Mouse (Mus musculus): ENCODE results near the gene Mpzl2. TPM values are rescaled to one million over a fixed set of nuclear protein-coding genes. Genes with fewer than 3 reads are reported as not detected.

Gene Mpzl2
- polyA plus RNA-seq, 1 experiment, result 0.49 TPM

DNA sequence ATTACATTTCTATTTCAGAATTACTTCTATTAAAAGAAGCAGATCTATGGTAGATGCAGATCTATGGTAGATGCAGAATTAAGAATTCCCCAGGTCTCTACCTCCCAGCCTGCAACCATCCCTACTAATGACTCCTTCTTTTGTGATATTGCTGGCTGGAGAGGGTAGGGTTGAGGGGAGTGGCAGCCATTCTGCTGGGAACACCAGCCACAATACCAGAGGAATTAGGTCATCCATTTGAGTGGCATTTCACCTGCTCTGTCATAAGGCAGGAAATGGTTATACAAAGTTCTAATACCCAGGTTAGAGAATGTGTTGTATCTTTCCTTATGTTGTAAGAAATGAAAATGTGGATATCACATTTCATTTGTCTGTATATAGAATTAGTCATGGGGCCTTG is 48.4 kb downstream of the Mpzl2 start:
- Histone ChIP-seq H3K4me3 (ENCODE audit: extremely low read depth, insufficient read depth, insufficient read length) (no peak overlapping the region), H3K4me1 (ENCODE audit: control insufficient read depth, insufficient read depth, insufficient read length) (peaks cover 15% of the 10 kb centered on the region; the same call in 1 of the 2 replicates), H3K27me3 (ENCODE audit: control insufficient read depth, insufficient read depth, low read length) (no peaks in the 10 kb centered on the region)

GRCm38 (mm10) chr9:45090811-45091210 is 51.2 kb downstream of the Mpzl2 start:
- H3K4me1 ChIP-seq (ENCODE audit: control insufficient read depth, insufficient read depth, insufficient read length), result peaks cover 4% of the 10 kb centered on the region; the same call in 1 of the 2 replicates
- H3K4me3 ChIP-seq (ENCODE audit: extremely low read depth, insufficient read depth, insufficient read length), result no peak overlapping the region
- DNase-seq (ENCODE audit: low read depth in 1 of 2, low spot score in 2 of 2), result no peak
- no peak overlapping the region for H3K27ac ChIP-seq (ENCODE audit: insufficient read depth, low read length)
- TF ChIP-seq CTCF (IDR thresholded peaks at IDR 0.05; ENCODE audit: extremely low read depth, insufficient read depth, insufficient read length, insufficient replicate concordance), result no peak
- no peak for TF ChIP-seq POLR2A (IDR thresholded peaks at IDR 0.05; ENCODE audit: low read depth, low read length)
- WGBS, result 90% methylated on average over 3 of the region's 3 CpGs
- no peaks in the 10 kb centered on the region for H3K27me3 ChIP-seq (ENCODE audit: control insufficient read depth, insufficient read depth, low read length)
- H3K36me3 ChIP-seq (ENCODE audit: control insufficient read depth, insufficient read depth, low read length), result no peaks in the 10 kb centered on the region

More for the DNA sequence above, 48.4 kb downstream of the Mpzl2 start:
- TF ChIP-seq POLR2A (IDR thresholded peaks at IDR 0.05; ENCODE audit: low read depth, low read length) (no peak), CTCF (IDR thresholded peaks at IDR 0.05; ENCODE audit: extremely low read depth, insufficient read depth, insufficient read length, insufficient replicate concordance) (no peak)
- no peaks in the 10 kb centered on the region for H3K36me3 ChIP-seq (ENCODE audit: control insufficient read depth, insufficient read depth, low read length)
- H3K27ac ChIP-seq (ENCODE audit: insufficient read depth, low read length), result no peak overlapping the region
- DNase-seq (ENCODE audit: low read depth in 1 of 2, low spot score in 2 of 2), result no peak

GRCm38 (mm10) chr9:45092641-45093040 is 53.0 kb downstream of the Mpzl2 start:
- no peak for TF ChIP-seq POLR2A (IDR thresholded peaks at IDR 0.05; ENCODE audit: low read depth, low read length)
- no peak for TF ChIP-seq CTCF (IDR thresholded peaks at IDR 0.05; ENCODE audit: extremely low read depth, insufficient read depth, insufficient read length, insufficient replicate concordance)
- Histone ChIP-seq H3K27me3 (ENCODE audit: control insufficient read depth, insufficient read depth, low read length) (no peaks in the 10 kb centered on the region), H3K27ac (ENCODE audit: insufficient read depth, low read length) (no peak overlapping the region), H3K4me3 (ENCODE audit: extremely low read depth, insufficient read depth, insufficient read length) (no peak overlapping the region), H3K4me1 (ENCODE audit: control insufficient read depth, insufficient read depth, insufficient read length) (no peaks in the 10 kb centered on the region), H3K36me3 (ENCODE audit: control insufficient read depth, insufficient read depth, low read length) (no peaks in the 10 kb centered on the region; the same call in 1 of the 2 replicates)
- 47% methylated on average over 4 of the region's 4 CpGs for WGBS
- DNase-seq (ENCODE audit: low read depth in 1 of 2, low spot score in 2 of 2), result no peak

DNA sequence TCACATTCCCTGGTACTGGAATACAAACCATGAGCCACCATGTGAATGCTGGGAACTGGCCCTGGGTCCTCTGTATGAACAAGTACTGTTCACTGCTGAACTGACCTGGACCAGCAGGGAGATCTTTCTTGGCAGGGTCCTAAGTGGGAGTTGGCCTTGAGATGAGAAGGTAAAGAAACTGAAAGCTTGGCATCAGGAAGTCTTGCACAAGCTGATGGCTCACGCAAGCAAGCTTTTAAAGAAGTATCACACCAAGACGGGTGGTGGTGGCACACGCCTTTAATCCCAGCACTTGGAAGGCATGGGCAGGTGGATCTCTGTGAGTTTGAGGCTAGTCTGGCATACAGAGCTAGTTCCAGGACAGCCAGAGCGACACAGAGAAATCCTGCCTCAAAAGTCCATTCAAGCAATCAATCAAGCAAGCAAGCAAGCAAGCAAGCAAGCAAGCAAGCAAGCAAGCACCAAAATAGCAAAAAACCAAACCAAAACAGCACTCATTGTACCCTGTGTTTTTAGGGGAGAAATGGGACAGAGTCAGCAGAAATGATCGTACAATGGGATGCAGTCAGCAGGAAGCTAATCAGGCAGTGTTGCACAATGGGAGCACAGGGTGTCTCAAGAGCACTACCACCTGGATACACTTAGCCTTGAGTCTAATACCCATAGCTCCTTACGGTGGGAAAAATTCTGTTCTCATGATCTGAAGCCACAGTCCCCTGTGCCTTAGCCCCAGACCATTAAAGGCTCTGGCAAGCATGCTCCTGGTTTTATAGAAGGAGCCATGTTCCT is 55.7 kb downstream of the Mpzl2 start:
- no peak overlapping the region for H3K27ac ChIP-seq (ENCODE audit: insufficient read depth, low read length)

DNA sequence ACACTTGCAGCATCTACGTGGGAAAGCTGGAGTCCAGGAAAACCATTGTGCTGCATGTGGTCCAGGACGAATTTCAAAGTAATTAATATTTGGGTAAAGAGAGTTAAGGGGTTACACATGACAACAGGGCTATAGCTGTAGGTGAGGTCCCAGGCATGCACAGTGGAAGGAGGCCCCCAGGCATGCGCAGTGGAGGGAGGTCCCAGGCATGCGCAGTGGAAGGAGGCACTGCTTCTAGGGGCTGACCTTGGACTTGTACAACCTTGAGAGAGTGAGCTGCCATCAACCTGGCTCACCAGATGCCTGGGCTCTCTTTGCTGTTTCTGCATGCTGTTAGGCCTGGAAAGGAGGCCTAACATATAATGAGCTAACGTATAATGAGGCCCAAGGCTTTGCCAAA is 58.3 kb downstream of the Mpzl2 start:
- Histone ChIP-seq H3K4me3 (ENCODE audit: extremely low read depth, insufficient read depth, insufficient read length) (no peak overlapping the region), H3K27me3 (ENCODE audit: control insufficient read depth, insufficient read depth, low read length) (no peaks in the 10 kb centered on the region), H3K36me3 (ENCODE audit: control insufficient read depth, insufficient read depth, low read length) (peaks cover 2% of the 10 kb centered on the region; the same call in 1 of the 2 replicates), H3K27ac (ENCODE audit: insufficient read depth, low read length) (no peak overlapping the region), H3K4me1 (ENCODE audit: control insufficient read depth, insufficient read depth, insufficient read length) (no peaks in the 10 kb centered on the region)
- no peak for TF ChIP-seq CTCF (IDR thresholded peaks at IDR 0.05; ENCODE audit: extremely low read depth, insufficient read depth, insufficient read length, insufficient replicate concordance)
- no peak for TF ChIP-seq POLR2A (IDR thresholded peaks at IDR 0.05; ENCODE audit: low read depth, low read length)
- WGBS, result 88% methylated on average over 5 of the region's 5 CpGs
- DNase-seq (ENCODE audit: low read depth in 1 of 2, low spot score in 2 of 2), result no peak

More for the DNA sequence above, 55.7 kb downstream of the Mpzl2 start:
- no peaks in the 10 kb centered on the region for H3K27me3 ChIP-seq (ENCODE audit: control insufficient read depth, insufficient read depth, low read length)
- H3K36me3 ChIP-seq (ENCODE audit: control insufficient read depth, insufficient read depth, low read length), result no peaks in the 10 kb centered on the region; the same call in 1 of the 2 replicates
- H3K4me1 ChIP-seq (ENCODE audit: control insufficient read depth, insufficient read depth, insufficient read length), result no peaks in the 10 kb centered on the region
- H3K4me3 ChIP-seq (ENCODE audit: extremely low read depth, insufficient read depth, insufficient read length), result no peak overlapping the region
- TF ChIP-seq POLR2A (IDR thresholded peaks at IDR 0.05; ENCODE audit: low read depth, low read length) (no peak), CTCF (IDR thresholded peaks at IDR 0.05; ENCODE audit: extremely low read depth, insufficient read depth, insufficient read length, insufficient replicate concordance) (no peak)
- DNase-seq (ENCODE audit: low read depth in 1 of 2, low spot score in 2 of 2), result no peak
- WGBS, result 61% methylated on average over 6 of the region's 6 CpGs

GRCm38 (mm10) chr9:45098426-45098825 is 58.8 kb downstream of the Mpzl2 start:
- TF ChIP-seq POLR2A (IDR thresholded peaks at IDR 0.05; ENCODE audit: low read depth, low read length) (no peak), CTCF (IDR thresholded peaks at IDR 0.05; ENCODE audit: extremely low read depth, insufficient read depth, insufficient read length, insufficient replicate concordance) (no peak)
- H3K27me3 ChIP-seq (ENCODE audit: control insufficient read depth, insufficient read depth, low read length), result no peaks in the 10 kb centered on the region
- H3K4me3 ChIP-seq (ENCODE audit: extremely low read depth, insufficient read depth, insufficient read length), result no peak overlapping the region
- peaks cover 2% of the 10 kb centered on the region; the same call in 1 of the 2 replicates for H3K36me3 ChIP-seq (ENCODE audit: control insufficient read depth, insufficient read depth, low read length)
- H3K27ac ChIP-seq (ENCODE audit: insufficient read depth, low read length), result no peak overlapping the region
- WGBS, result 6% methylated on average over 3 of the region's 3 CpGs
- no peak for DNase-seq (ENCODE audit: low read depth in 1 of 2, low spot score in 2 of 2)
- H3K4me1 ChIP-seq (ENCODE audit: control insufficient read depth, insufficient read depth, insufficient read length), result no peaks in the 10 kb centered on the region

- H3K27ac ChIP-seq (ENCODE audit: insufficient read depth, low read length), result no peak overlapping the region
- H3K36me3 ChIP-seq (ENCODE audit: control insufficient read depth, insufficient read depth, low read length), result peaks cover 3% of the 10 kb centered on the region; the same call in 1 of the 2 replicates
- no peak overlapping the region for H3K4me3 ChIP-seq (ENCODE audit: extremely low read depth, insufficient read depth, insufficient read length)
- WGBS, result 85% methylated on average over 1 of the region's 1 CpGs
- H3K4me1 ChIP-seq (ENCODE audit: control insufficient read depth, insufficient read depth, insufficient read length), result no peaks in the 10 kb centered on the region
- H3K27me3 ChIP-seq (ENCODE audit: control insufficient read depth, insufficient read depth, low read length), result no peaks in the 10 kb centered on the region
- TF ChIP-seq POLR2A (IDR thresholded peaks at IDR 0.05; ENCODE audit: low read depth, low read length), result no peak
- no peak for TF ChIP-seq CTCF (IDR thresholded peaks at IDR 0.05; ENCODE audit: extremely low read depth, insufficient read depth, insufficient read length, insufficient replicate concordance)
- DNase-seq (ENCODE audit: low read depth in 1 of 2, low spot score in 2 of 2), result no peak
Measured at GRCm38 (mm10) chr9:45102528-45102927, 62.9 kb downstream of the Mpzl2 start.
